In genomic region chr2:13237140-13237901, GRCm38 (mm10) we compare ENCODE assay signal across 8 mouse cellular contexts. TPM values are rescaled to one million over a fixed set of nuclear protein-coding genes. Genes with fewer than 3 reads are reported as not detected.
DNase-seq lines count a peak whose midpoint lies in the region; ATAC-seq lines count a peak whose summit lies in the region.

No protein-coding gene starts in this region.

- H3K9ac ChIP-seq in hindbrain, embryonic 14.5 days, result no peak overlapping the region
- H3K9ac ChIP-seq in midbrain, embryonic 15.5 days, result no peak overlapping the region

- H3K27me3 ChIP-seq in hindbrain, embryonic 14.5 days (ENCODE audit: control insufficient read depth, insufficient read depth, low read length), result no peaks in the 10 kb centered on the region
- H3K27me3 ChIP-seq in midbrain, embryonic 15.5 days (replicated peaks), result no peaks in the 10 kb centered on the region

- H3K9me3 ChIP-seq in hindbrain, embryonic 14.5 days (ENCODE audit: control insufficient read depth, low read length), result no peaks in the 10 kb centered on the region
- H3K9me3 ChIP-seq in midbrain, embryonic 15.5 days, result no peaks in the 10 kb centered on the region

- H3K4me2 ChIP-seq in hindbrain, embryonic 14.5 days (replicated peaks), result no peak overlapping the region
- no peak overlapping the region for H3K4me2 ChIP-seq in midbrain, embryonic 15.5 days

- 0 out of 2 replicates have a peak, but pooled peaks cover 10% of the 10 kb centered on the region for H3K4me1 ChIP-seq in hindbrain, embryonic 14.5 days (replicated peaks; ENCODE audit: control insufficient read depth, insufficient read depth, low read length)
- H3K4me1 ChIP-seq in midbrain, embryonic 15.5 days, result no peaks in the 10 kb centered on the region

- no peak overlapping the region for H3K27ac ChIP-seq in hindbrain, embryonic 14.5 days
- no peak overlapping the region for H3K27ac ChIP-seq in midbrain, embryonic 15.5 days

- H3K36me3 ChIP-seq in hindbrain, embryonic 14.5 days (replicated peaks; ENCODE audit: control insufficient read depth, insufficient read depth), result 0 out of 2 replicates have a peak, but pooled peaks cover 5% of the 10 kb centered on the region
- no peaks in the 10 kb centered on the region for H3K36me3 ChIP-seq in midbrain, embryonic 15.5 days (replicated peaks)

- no peak overlapping the region for H3K4me3 ChIP-seq in hindbrain, embryonic 14.5 days (replicated peaks; ENCODE audit: low read length)
- H3K4me3 ChIP-seq in midbrain, embryonic 15.5 days, result no peak overlapping the region

- ATAC-seq in hindbrain, embryonic 14.5 days (ENCODE audit: low FRiP score), result no peak
- peak; percentile 64; the same call in 1 of the 2 replicates for ATAC-seq in midbrain, embryonic 15.5 days (replicated peaks)

- 67% methylated on average over 8 of the region's 8 CpGs for WGBS in hindbrain, embryonic 14.5 days
- WGBS in midbrain, embryonic 15.5 days, result 70% methylated on average over 8 of the region's 8 CpGs

- intact Hi-C loops in left cerebral cortex, postnatal 10 days (cut with DNase I), result loop anchor here (5.0 to 10.0 kb wide), 3 partner anchors 230 to 780 kb away; no protein-coding TSS in a partner anchor

- peak; percentile 6 for DNase-seq in ovary, postnatal 10 days (ENCODE audit: low spot score)
- no peak for DNase-seq in ovary, adult 18-20 months (ENCODE audit: low spot score)
- DNase-seq in adipocyte (ENCODE audit: low spot score), result peak; percentile 77
- peak; percentile 54 for DNase-seq in embryo, embryonic 9.5 days (ENCODE audit: extremely low spot score)
- peak; percentile 86 for DNase-seq in hindbrain, embryonic 14.5 days (ENCODE audit: low spot score)
- DNase-seq in left cerebral cortex, postnatal 10 days (ENCODE audit: extremely low spot score in 1 of 2, low spot score in 2 of 2), result peak; percentile 45 to 59
- peak; percentile 75 for DNase-seq in thymus, postnatal 0 days (ENCODE audit: low spot score)

RNA-seq across cellular contexts. Expression of gene Rsu1, which starts 33.9 kb away (rescaled TPM):
- 75.7 and 85.6 TPM in 2 replicates for polyA plus RNA-seq in hindbrain, embryonic 14.5 days (2014; fragmentation: Nextera tagmentation; extraction: Ambion mirVana)
- 10 to 100 TPM; 43.8 to 44.2 TPM for total RNA-seq in left cerebral cortex, postnatal 10 days (2021)
- polyA plus RNA-seq in midbrain, embryonic 15.5 days (2015; fragmentation: Nextera tagmentation; extraction: Ambion mirVana), result 59.0 and 63.0 TPM in 2 replicates
- polyA plus RNA-seq in thymus, postnatal 0 days (2015; fragmentation: Nextera tagmentation; extraction: Ambion mirVana), result 57.6 and 69.2 TPM in 2 replicates
